Mouse (Mus musculus): ENCODE measurements around the gene Cenpc1.

Cenpc1 gene

GRCm38 (mm10) chr5:85996545-85997510, 68.6 kb downstream of the Cenpc1 start:
- no peak for DNase-seq (ENCODE audit: low spot score)

DNA sequence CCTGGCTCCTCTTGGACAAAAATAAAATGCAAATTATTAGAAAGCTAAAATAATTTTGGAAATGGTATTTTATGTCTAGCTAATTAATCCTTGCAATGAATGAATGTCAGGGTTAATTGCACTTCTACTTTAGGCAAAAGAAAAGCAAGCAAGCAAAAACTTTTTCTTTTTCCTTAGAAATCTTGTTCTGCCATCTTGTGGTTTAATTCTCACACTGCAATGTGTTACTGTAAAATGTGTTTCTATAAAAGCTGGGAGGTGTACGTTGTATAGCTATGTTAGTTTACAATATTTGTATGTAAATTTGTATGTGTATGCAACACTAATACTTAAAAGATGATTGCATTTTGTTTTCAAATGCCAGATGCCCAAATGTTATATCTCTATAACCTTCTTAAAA, 70.8 kb downstream of the Cenpc1 start:
- no peak for DNase-seq (ENCODE audit: low spot score)

GRCm38 (mm10) chr5:85992805-85993721, 72.3 kb downstream of the Cenpc1 start:
- no peak for DNase-seq (ENCODE audit: low spot score)

DNA sequence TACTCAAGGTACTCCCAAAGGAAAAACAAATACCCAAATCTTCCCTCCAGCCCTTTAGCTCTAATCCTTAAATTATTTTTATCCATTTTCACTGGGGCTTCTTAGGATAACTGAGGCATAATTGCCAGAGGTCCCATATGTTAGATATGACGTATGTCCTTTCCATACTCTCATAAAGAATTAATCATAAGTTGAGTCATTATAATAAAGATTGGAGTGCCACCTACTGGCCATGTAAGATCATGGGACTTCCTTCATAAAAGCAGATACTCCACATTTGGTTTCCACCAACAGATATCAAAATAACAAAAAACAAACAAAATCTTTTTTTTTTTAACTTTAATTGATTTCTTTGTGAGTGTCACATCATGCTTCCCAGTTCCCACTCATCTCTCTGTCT, 73.3 kb downstream of the Cenpc1 start:
- no peak for DNase-seq (ENCODE audit: low spot score)

DNA sequence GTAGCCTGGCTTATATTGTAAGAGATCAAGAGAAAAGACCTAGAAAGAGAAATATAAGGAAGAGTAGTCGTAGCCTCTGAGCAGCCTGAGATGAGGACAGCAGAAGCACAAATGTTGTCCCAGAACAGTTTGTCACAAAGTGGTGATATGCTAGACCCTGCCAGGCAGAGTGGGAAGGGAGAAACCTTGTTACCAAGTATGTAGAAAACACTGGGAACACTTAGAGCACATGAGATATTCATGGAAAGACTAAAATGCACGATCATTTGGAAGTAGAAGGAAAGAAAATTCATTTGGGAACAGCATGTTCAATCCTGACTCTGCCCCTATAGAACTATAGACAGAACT, 77.9 kb downstream of the Cenpc1 start:
- no peak for DNase-seq (ENCODE audit: low spot score)

DNA sequence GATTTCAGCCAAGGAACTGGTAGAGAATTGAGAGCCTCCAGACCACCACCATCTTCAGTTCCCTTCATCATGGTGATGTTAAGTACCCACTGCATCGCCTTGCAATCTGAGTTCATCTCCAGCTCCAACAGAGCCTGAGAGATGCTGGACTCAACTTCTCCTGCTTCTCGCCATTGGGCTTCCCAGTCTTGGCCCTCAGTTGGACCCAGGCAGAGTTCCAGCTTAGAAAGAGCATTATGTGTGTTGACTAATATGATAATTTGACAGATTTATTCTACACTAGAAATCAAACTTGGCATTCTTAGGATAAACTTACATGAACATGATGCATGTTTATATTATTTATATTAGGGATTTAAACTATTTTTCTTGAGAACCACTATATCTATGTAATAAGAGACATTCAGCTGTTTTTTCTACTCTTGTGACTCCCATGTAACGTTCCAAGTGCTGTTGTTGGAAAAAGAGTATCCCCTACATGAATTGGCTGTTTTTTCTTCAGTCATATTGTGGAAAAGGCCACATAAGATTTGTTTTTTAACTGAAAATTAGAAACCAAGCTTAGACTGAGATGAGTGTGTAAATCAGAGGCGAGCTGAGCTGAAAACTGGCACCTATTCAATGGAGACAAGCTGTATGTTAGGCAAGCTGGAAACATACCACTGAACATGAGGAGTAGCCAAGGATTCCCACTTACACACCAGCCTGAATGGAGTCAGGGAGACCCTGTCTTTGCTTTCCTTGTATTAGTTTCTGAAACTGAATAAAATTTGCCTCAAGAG, 78.5 kb downstream of the Cenpc1 start:
- no peak for DNase-seq (ENCODE audit: low spot score)

GRCm38 (mm10) chr5:85977646-85978426, 87.5 kb downstream of the Cenpc1 start:
- no peak for DNase-seq (ENCODE audit: low spot score)

DNA sequence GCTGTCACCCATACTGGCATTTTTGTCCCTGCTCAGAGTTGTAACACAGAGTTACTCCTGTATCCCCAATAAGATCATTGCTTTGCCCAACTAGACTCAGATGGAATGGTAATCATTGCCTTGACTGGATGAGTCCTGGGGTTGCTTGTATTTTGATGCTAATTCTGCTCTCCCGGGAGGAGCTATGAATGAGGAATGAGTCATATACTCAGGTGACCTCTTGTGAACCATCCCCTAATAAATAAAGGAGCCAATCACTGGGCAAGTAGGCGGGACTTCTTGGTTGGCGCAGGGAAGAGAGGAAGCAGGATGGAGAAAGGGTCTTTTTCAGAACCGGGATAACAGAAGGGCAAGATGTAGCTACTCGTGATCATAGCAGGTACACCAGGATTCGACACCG, 102.6 kb downstream of the Cenpc1 start:
- DNase-seq (ENCODE audit: low spot score): no peak

All from urinary bladder, postnatal 14 days (tissue).